Mouse (Mus musculus): ENCODE data around the gene Pomgnt2. TPM values are rescaled to one million over a fixed set of nuclear protein-coding genes. Genes with fewer than 3 reads are reported as not detected.
A peak's percentile ranks its signal among the peaks of the same experiment; 100 is the strongest.

Gene Pomgnt2
- polyA plus RNA-seq, 1 experiment, result 16.7 TPM

- 75% methylated on average over 12 of the region's 12 CpGs for WGBS
- Histone ChIP-seq H3K36me3 (ENCODE audit: control insufficient read depth, insufficient read depth, low read length) (no peaks in the 10 kb centered on the region), H3K4me1 (ENCODE audit: control insufficient read depth, insufficient read depth, low read length) (no peaks in the 10 kb centered on the region), H3K4me3 (ENCODE audit: insufficient read depth, low read depth, low read length) (no peak overlapping the region), H3K27me3 (replicated peaks; ENCODE audit: control insufficient read depth, insufficient read depth, low read length) (no peaks in the 10 kb centered on the region), H3K27ac (ENCODE audit: insufficient read depth, low read depth, low read length) (no peak overlapping the region)
- no peak for DNase-seq
- TF ChIP-seq POLR2A (IDR thresholded peaks at IDR 0.05; ENCODE audit: low read depth, low read length), result no peak
- TF ChIP-seq CTCF (conservative IDR thresholded peaks at IDR 0.05; ENCODE audit: insufficient read depth, insufficient read length, low read depth, low read length), result no peak
Observed at GRCm38 (mm10) chr9:121974141-121974986, 22.5 kb downstream of the Pomgnt2 start.

- Histone ChIP-seq H3K27me3 (replicated peaks; ENCODE audit: control insufficient read depth, insufficient read depth, low read length) (no peaks in the 10 kb centered on the region), H3K4me3 (ENCODE audit: insufficient read depth, low read depth, low read length) (no peak overlapping the region), H3K36me3 (ENCODE audit: control insufficient read depth, insufficient read depth, low read length) (no peaks in the 10 kb centered on the region), H3K27ac (ENCODE audit: insufficient read depth, low read depth, low read length) (no peak overlapping the region), H3K4me1 (ENCODE audit: control insufficient read depth, insufficient read depth, low read length) (no peaks in the 10 kb centered on the region)
- WGBS, result 85% methylated on average over 1 of the region's 1 CpGs
- TF ChIP-seq CTCF (conservative IDR thresholded peaks at IDR 0.05; ENCODE audit: insufficient read depth, insufficient read length, low read depth, low read length) (no peak), POLR2A (IDR thresholded peaks at IDR 0.05; ENCODE audit: low read depth, low read length) (no peak)
- DNase-seq, result no peak
Observed at GRCm38 (mm10) chr9:121973207-121973606, 23.7 kb downstream of the Pomgnt2 start.

- no peak for DNase-seq
- TF ChIP-seq POLR2A (IDR thresholded peaks at IDR 0.05; ENCODE audit: low read depth, low read length), result no peak
- no peak for TF ChIP-seq CTCF (conservative IDR thresholded peaks at IDR 0.05; ENCODE audit: insufficient read depth, insufficient read length, low read depth, low read length)
- H3K4me1 ChIP-seq (ENCODE audit: control insufficient read depth, insufficient read depth, low read length), result no peaks in the 10 kb centered on the region
- H3K27me3 ChIP-seq (replicated peaks; ENCODE audit: control insufficient read depth, insufficient read depth, low read length), result no peaks in the 10 kb centered on the region
- 41% methylated on average over 5 of the region's 5 CpGs for WGBS
- no peak overlapping the region for H3K4me3 ChIP-seq (ENCODE audit: insufficient read depth, low read depth, low read length)
- no peak overlapping the region for H3K27ac ChIP-seq (ENCODE audit: insufficient read depth, low read depth, low read length)
- H3K36me3 ChIP-seq (ENCODE audit: control insufficient read depth, insufficient read depth, low read length), result no peaks in the 10 kb centered on the region
Observed at GRCm38 (mm10) chr9:121969841-121970381, 27.0 kb downstream of the Pomgnt2 start.

GRCm38 (mm10) chr9:121968258-121968657 lies 28.7 kb downstream of the Pomgnt2 start:
- no peaks in the 10 kb centered on the region for H3K36me3 ChIP-seq (ENCODE audit: control insufficient read depth, insufficient read depth, low read length)
- H3K4me3 ChIP-seq (ENCODE audit: insufficient read depth, low read depth, low read length), result no peak overlapping the region
- peak; percentile 51 for DNase-seq
- H3K27me3 ChIP-seq (replicated peaks; ENCODE audit: control insufficient read depth, insufficient read depth, low read length), result no peaks in the 10 kb centered on the region
- H3K4me1 ChIP-seq (ENCODE audit: control insufficient read depth, insufficient read depth, low read length), result no peaks in the 10 kb centered on the region
- no peak overlapping the region for H3K27ac ChIP-seq (ENCODE audit: insufficient read depth, low read depth, low read length)
- no peak for TF ChIP-seq CTCF (conservative IDR thresholded peaks at IDR 0.05; ENCODE audit: insufficient read depth, insufficient read length, low read depth, low read length)
- TF ChIP-seq POLR2A (IDR thresholded peaks at IDR 0.05; ENCODE audit: low read depth, low read length), result no peak
- 68% methylated on average over 5 of the region's 5 CpGs for WGBS

GRCm38 (mm10) chr9:121964941-121965340 lies 32.0 kb downstream of the Pomgnt2 start:
- H3K4me1 ChIP-seq (ENCODE audit: control insufficient read depth, insufficient read depth, low read length), result no peaks in the 10 kb centered on the region
- H3K27ac ChIP-seq (ENCODE audit: insufficient read depth, low read depth, low read length), result no peak overlapping the region
- DNase-seq, result no peak
- no peak overlapping the region for H3K4me3 ChIP-seq (ENCODE audit: insufficient read depth, low read depth, low read length)
- TF ChIP-seq POLR2A (IDR thresholded peaks at IDR 0.05; ENCODE audit: low read depth, low read length), result no peak
- no peak for TF ChIP-seq CTCF (conservative IDR thresholded peaks at IDR 0.05; ENCODE audit: insufficient read depth, insufficient read length, low read depth, low read length)
- no peaks in the 10 kb centered on the region for H3K36me3 ChIP-seq (ENCODE audit: control insufficient read depth, insufficient read depth, low read length)
- no peaks in the 10 kb centered on the region for H3K27me3 ChIP-seq (replicated peaks; ENCODE audit: control insufficient read depth, insufficient read depth, low read length)
- WGBS, result 87% methylated on average over 7 of the region's 7 CpGs

- no peak for TF ChIP-seq CTCF (conservative IDR thresholded peaks at IDR 0.05; ENCODE audit: insufficient read depth, insufficient read length, low read depth, low read length)
- TF ChIP-seq POLR2A (IDR thresholded peaks at IDR 0.05; ENCODE audit: low read depth, low read length), result no peak
- WGBS, result 53% methylated on average over 7 of the region's 7 CpGs
- H3K27ac ChIP-seq (ENCODE audit: insufficient read depth, low read depth, low read length), result no peak overlapping the region
- H3K4me3 ChIP-seq (ENCODE audit: insufficient read depth, low read depth, low read length), result no peak overlapping the region
- no peaks in the 10 kb centered on the region for H3K27me3 ChIP-seq (replicated peaks; ENCODE audit: control insufficient read depth, insufficient read depth, low read length)
- no peak for DNase-seq
- no peaks in the 10 kb centered on the region for H3K4me1 ChIP-seq (ENCODE audit: control insufficient read depth, insufficient read depth, low read length)
- no peaks in the 10 kb centered on the region for H3K36me3 ChIP-seq (ENCODE audit: control insufficient read depth, insufficient read depth, low read length)
Observed at GRCm38 (mm10) chr9:121959966-121960635, 36.8 kb downstream of the Pomgnt2 start.

GRCm38 (mm10) chr9:121952596-121952995 lies 44.3 kb downstream of the Pomgnt2 start:
- DNase-seq, result no peak
- TF ChIP-seq CTCF (conservative IDR thresholded peaks at IDR 0.05; ENCODE audit: insufficient read depth, insufficient read length, low read depth, low read length), result no peak
- no peak for TF ChIP-seq POLR2A (IDR thresholded peaks at IDR 0.05; ENCODE audit: low read depth, low read length)
- Histone ChIP-seq H3K4me3 (ENCODE audit: insufficient read depth, low read depth, low read length) (no peak overlapping the region), H3K27me3 (replicated peaks; ENCODE audit: control insufficient read depth, insufficient read depth, low read length) (no peaks in the 10 kb centered on the region), H3K27ac (ENCODE audit: insufficient read depth, low read depth, low read length) (no peak overlapping the region), H3K4me1 (ENCODE audit: control insufficient read depth, insufficient read depth, low read length) (peaks cover 3% of the 10 kb centered on the region; the same call in 1 of the 2 replicates), H3K36me3 (ENCODE audit: control insufficient read depth, insufficient read depth, low read length) (no peaks in the 10 kb centered on the region)
- WGBS, result 90% methylated on average over 6 of the region's 6 CpGs

All from kidney, adult 2 months (tissue).